Mouse (Mus musculus) ES-E14 (cell line): ENCODE data around the gene Btbd2. TPM values are rescaled to one million over a fixed set of nuclear protein-coding genes. Genes with fewer than 3 reads are reported as not detected.
"Not testable (repeated sequence)": the region's sequence is repeated elsewhere in the genome, so short reads cannot be mapped to it uniquely, and the experiment has no call there.

ENCODE experiments used
- DNase-seq: peaks from one replicate; pipeline ENCODE4 v3.0.0-alpha.2; 2013; ENCODE audit warnings: low read depth, low spot score
- H3K27ac ChIP-seq: 2 replicates; pipeline ENCODE4 v1.5.1; 2012; ENCODE audit warnings: low read depth, mild to moderate bottlenecking, low read length, moderate library complexity, mixed read lengths; ENCODE audit not compliant: poor library complexity, insufficient read depth, severe bottlenecking
- H3K36me3 ChIP-seq: 2 replicates; pipeline ENCODE4 v1.6.1; 2012; ENCODE audit warnings: mild to moderate bottlenecking, low read length, moderate library complexity, mixed read lengths; ENCODE audit not compliant: control insufficient read depth, poor library complexity, insufficient read depth, severe bottlenecking
- H3K4me1 ChIP-seq, 2 experiments: fragments of 150-350 bp in 1 of 2; sonication (generic) in 1 of 2; 2 replicates each; pipeline ENCODE4 v1.6.1; 2012; ENCODE audit warnings: low read length in 2 of 2, mild to moderate bottlenecking in 1 of 2, mixed read lengths in 1 of 2; ENCODE audit not compliant: control insufficient read depth in 2 of 2, insufficient read depth in 2 of 2, poor library complexity in 1 of 2
- H3K4me3 ChIP-seq, 2 experiments: fragments of 150-350 bp in 1 of 2; sonication (generic) in 1 of 2; 2 replicates each; pipeline ENCODE4 v1.5.1; 2012; ENCODE audit warnings: low read length in 2 of 2, low read depth in 1 of 2, mild to moderate bottlenecking in 1 of 2, mixed read lengths in 1 of 2; ENCODE audit not compliant: insufficient read depth in 1 of 2, poor library complexity in 1 of 2, severe bottlenecking in 1 of 2
- H3K9ac ChIP-seq: 2 replicates; pipeline ENCODE4 v1.6.1; 2012; ENCODE audit warnings: low read depth, mild to moderate bottlenecking, low read length, mixed read lengths; ENCODE audit not compliant: poor library complexity, insufficient read depth, severe bottlenecking
- H3K9me3 ChIP-seq: fragments of 150-350 bp; sonication (generic); 2 replicates; pipeline ENCODE4 v1.6.1; 2012; ENCODE audit warnings: low read depth, mild to moderate bottlenecking, low read length; ENCODE audit not compliant: control insufficient read depth, insufficient read depth
- CHD2 ChIP-seq: IDR thresholded peaks from 2 replicates; pipeline ENCODE4 v1.6.1; 2014; ENCODE audit warnings: mild to moderate bottlenecking, low read depth, low read length, inconsistent platforms
- HCFC1 ChIP-seq: IDR thresholded peaks from 2 replicates; pipeline ENCODE4 v1.6.1; 2012; ENCODE audit warnings: low read length, inconsistent platforms, borderline replicate concordance; ENCODE audit not compliant: insufficient read depth
- MAFK ChIP-seq: IDR thresholded peaks from 2 replicates; pipeline ENCODE4 v1.6.1; 2014; ENCODE audit warnings: mild to moderate bottlenecking, low read depth, low read length, inconsistent platforms; ENCODE audit not compliant: insufficient read depth
- ZC3H11A ChIP-seq: IDR thresholded peaks from 2 replicates; pipeline ENCODE4 v1.6.1; 2012; ENCODE audit warnings: low read depth, mild to moderate bottlenecking, inconsistent platforms, low read length, borderline replicate concordance
- ZNF384 ChIP-seq: IDR thresholded peaks from 2 replicates; pipeline ENCODE4 v1.6.1; 2012; ENCODE audit warnings: low read depth, low read length, inconsistent platforms
- in situ Hi-C, 2 experiments: fragments of 600-800 bp; cut with MboI; formaldehyde crosslinking; loops; one replicate each; pipeline ENCODE4 v1.15.1; 2025; ENCODE audit warnings: low sequenced_read_pairs in 2 of 2, inconsistent platforms in 1 of 2; ENCODE audit not compliant: unreplicated experiment in 2 of 2
- total RNA-seq: library from RNA; depleted of rRNA; stranded (reverse); fragments of 300-350 nt; gene quantifications from 2 replicates; pipeline ENCODE4 v1.2.3, GENCODE M21; 2012

Gene Btbd2
- total RNA-seq, 1 experiment, result 45.7 TPM

- H3K36me3 ChIP-seq, result peaks cover 2% of the 10 kb centered on the region; the same call in 1 of the 2 replicates
- no peak overlapping the region for H3K9ac ChIP-seq
- no peak for TF ChIP-seq ZNF384
- H3K9me3 ChIP-seq, result no peaks in the 10 kb centered on the region
- no peak overlapping the region for H3K27ac ChIP-seq
- peaks cover 0 to 17% of the 10 kb centered on the region in 2 experiments; a peak in 2 of 4 replicates for H3K4me1 ChIP-seq
- DNase-seq, result no peak
- in situ Hi-C loops, result no loop called here
- no peak overlapping the region for H3K4me3 ChIP-seq
These were observed 3.6 kb downstream of the Btbd2 start for GRCm38 (mm10) chr10:80653156-80653720.

- Histone ChIP-seq H3K4me1 (peaks cover 0 to 9% of the 10 kb centered on the region in 2 experiments; a peak in 1 of 4 replicates), H3K4me3 (no peak overlapping the region), H3K36me3 (peaks cover 17% of the 10 kb centered on the region; the same call in 1 of the 2 replicates), H3K9me3 (no peaks in the 10 kb centered on the region), H3K9ac (no peak overlapping the region), H3K27ac (no peak overlapping the region; the same call in 1 of the 2 replicates)
- TF ChIP-seq MAFK, result no peak
- DNase-seq, result no peak
- in situ Hi-C loops, result no loop called here
These were observed 6.5 kb downstream of the Btbd2 start for GRCm38 (mm10) chr10:80650392-80650791.

GRCm38 (mm10) chr10:80649910-80650309 is 7.0 kb downstream of the Btbd2 start:
- H3K9ac ChIP-seq, in situ Hi-C loops, H3K4me1 ChIP-seq, H3K4me3 ChIP-seq, H3K27ac ChIP-seq, H3K9me3 ChIP-seq, DNase-seq: not testable (repeated sequence)
- H3K36me3 ChIP-seq, result peaks cover 22% of the 10 kb centered on the region; the same call in 1 of the 2 replicates
- TF ChIP-seq ZNF384, result peak; percentile 86

DNA sequence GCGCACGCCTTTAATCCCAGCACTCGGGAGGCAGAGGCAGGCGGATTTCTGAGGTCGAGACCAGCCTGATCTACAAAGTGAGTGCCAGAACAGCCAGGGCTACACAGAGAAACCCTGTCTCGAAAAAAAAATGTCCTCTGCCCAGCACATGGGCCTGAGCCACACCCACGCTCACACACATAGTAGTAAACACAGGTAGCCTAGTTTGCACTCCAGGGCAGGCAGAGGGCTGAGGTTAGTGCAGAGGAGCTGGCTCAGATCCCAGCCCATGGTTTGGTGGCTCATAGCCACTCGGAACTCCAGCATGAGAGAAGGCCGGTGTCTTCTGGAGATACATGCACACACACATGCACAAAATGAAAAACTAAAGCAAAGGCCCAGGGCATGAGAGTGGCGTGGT is 9.9 kb downstream of the Btbd2 start:
- no peak for DNase-seq
- H3K36me3 ChIP-seq, result peaks cover 46% of the 10 kb centered on the region; the same call in 1 of the 2 replicates

GRCm38 (mm10) chr10:80635345-80635744 is 21.5 kb downstream of the Btbd2 start:
- peaks cover 67% of the 10 kb centered on the region for H3K36me3 ChIP-seq
- H3K9ac ChIP-seq, result no peak overlapping the region

More for the DNA sequence above, 9.9 kb downstream of the Btbd2 start:
- Histone ChIP-seq H3K4me1 (peaks cover 0 to 6% of the 10 kb centered on the region in 2 experiments; a peak in 1 of 4 replicates), H3K9ac (no peak overlapping the region), H3K9me3 (no peaks in the 10 kb centered on the region), H3K27ac (no peak overlapping the region), H3K4me3 (no peak overlapping the region)
- no peak for TF ChIP-seq MAFK
- TF ChIP-seq ZNF384, result no peak
- no peak for TF ChIP-seq ZC3H11A
- TF ChIP-seq HCFC1, result no peak
- no peak for TF ChIP-seq CHD2
- in situ Hi-C loops, result no loop called here

More at GRCm38 (mm10) chr10:80635345-80635744, 21.5 kb downstream of the Btbd2 start:
- TF ChIP-seq ZNF384 (no peak), ZC3H11A (no peak), MAFK (no peak), HCFC1 (no peak), CHD2 (no peak)
- H3K27ac ChIP-seq, result no peak overlapping the region
- in situ Hi-C loops, result no loop called here
- H3K4me1 ChIP-seq, result peaks cover 0 to 14% of the 10 kb centered on the region in 2 experiments; a peak in 2 of 4 replicates
- no peak overlapping the region for H3K4me3 ChIP-seq
- no peaks in the 10 kb centered on the region for H3K9me3 ChIP-seq
- DNase-seq, result no peak
